Mouse (Mus musculus) c-Kit-positive CD71-positive TER-119-positive erythroid progenitor cells, embryonic 14.5 days (primary cell): ENCODE data around the gene Rfpl4.
A peak's percentile ranks its signal among the peaks of the same experiment; 100 is the strongest.
"Not testable (repeated sequence)": the region's sequence is repeated elsewhere in the genome, so short reads cannot be mapped to it uniquely, and the experiment has no call there.

Source experiments
- DNase-seq: peaks from one replicate; pipeline ENCODE4 v3.0.0-alpha.2; 2013; ENCODE audit warnings: low spot score

Gene Rfpl4

DNA sequence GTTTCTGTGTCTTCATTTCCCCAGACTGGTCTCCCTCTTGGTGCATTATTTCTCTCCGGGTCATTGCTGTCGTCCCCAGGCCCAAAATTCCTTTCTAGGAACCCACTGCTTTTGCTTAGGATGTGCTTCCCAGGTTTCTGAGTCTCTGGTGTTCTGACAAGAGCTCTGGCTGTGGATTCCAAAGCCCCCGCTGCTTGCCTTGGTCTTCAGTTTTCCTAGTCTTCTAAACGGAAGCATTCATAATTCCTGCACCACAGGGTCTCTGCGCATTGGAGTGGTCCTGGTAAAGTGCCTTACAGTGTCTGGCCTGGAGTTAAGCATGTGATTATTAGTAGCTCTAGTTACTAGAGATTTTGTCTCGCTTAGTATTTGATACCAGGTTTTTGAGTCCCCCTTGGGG lies 35.9 kb downstream of the Rfpl4 start:
- DNase-seq = no peak

DNA sequence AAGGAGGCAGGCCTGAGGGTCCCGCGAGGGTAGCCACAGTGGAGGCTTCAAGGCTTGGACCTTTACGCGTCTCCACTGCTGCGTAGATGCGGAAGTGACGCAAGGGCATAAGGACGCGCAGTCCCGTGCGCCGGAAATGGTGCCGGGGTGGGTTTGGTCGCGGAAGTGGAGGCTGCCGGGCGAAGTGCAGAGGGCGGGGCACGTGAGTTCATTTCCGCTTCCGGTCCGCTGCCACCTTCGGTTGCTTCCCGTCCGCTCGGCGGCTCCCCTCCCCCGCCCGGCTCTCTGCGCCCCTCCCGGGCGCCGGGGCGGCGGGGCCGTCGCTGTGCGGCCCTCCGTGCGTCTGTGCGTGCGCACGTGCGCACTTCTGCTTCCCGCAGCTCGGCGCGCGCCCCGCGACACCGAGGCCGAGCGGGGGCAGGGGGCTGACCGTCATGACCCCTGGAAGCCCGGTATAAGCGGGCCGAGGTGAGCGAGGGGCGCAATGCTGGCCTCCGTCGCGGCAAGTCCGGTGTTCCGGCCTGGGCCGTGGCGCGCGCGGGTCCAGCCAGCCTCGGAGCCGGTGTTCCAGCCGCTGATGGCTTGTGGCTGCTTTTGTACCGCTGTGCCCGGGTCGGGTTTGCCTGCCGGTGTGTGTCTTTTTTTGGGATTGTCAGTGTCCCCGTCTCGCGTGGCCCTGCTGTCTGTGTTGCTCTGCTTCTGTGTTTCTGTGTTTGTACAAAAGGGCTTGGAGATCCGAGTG lies 36.6 kb downstream of the Rfpl4 start, which contains the start of gene Epn1:
TSS of gene Epn1 (plus strand) at position 226 of the 742 bp plus-strand sequence.
- DNase-seq = peak; percentile 92

DNA sequence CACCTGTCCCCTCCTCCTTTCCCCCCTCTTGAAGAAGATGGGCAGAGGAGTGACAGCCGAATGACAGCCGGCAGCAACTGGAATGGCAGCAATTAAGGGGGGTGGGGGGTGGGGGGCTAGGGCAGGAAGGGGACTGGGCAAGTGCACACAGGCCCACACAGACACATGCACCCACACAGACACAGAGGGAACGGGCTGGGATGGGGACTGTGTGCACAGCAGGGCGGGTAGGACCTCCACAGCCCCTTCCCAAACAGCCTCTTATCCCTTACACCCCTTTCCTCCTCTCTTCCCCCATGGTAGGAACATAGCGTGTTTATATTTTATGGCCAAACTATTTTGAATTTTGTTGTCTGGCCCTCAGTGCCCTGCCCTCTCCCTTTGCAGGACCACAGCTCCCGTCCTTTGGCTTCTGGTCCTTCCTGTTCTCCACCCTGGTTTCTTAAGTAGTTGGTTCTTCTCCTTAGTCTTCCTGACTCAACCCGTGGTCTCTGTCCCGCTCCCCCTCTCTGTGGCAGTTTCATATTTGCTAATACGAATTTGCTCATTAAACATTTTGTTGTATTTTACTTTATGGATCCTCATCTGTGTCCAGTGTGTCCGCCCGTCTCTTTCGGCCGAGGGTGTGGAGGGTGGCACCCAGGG lies 37.3 kb downstream of the Rfpl4 start:
- not testable (repeated sequence) for DNase-seq

DNA sequence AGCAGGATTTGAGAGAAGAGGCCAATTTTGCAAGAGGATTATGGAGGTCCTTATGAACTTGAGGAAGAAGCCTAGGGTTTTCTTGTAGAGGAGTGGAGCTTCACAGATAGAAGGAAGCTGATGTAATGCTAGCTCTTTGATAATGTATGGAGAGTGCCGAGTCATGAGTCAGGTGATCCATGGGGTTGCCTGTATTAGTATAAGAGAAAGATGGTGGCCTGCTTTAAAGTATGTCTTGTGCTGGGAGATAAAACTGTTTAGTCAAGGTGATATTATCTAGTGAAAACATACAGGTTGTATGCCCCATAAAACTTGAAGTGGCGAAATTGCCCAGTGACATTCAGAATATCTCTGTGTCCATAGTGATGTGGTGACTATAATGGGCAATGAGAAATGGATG lies 39.8 kb downstream of the Rfpl4 start:
- DNase-seq = peak; percentile 67

DNA sequence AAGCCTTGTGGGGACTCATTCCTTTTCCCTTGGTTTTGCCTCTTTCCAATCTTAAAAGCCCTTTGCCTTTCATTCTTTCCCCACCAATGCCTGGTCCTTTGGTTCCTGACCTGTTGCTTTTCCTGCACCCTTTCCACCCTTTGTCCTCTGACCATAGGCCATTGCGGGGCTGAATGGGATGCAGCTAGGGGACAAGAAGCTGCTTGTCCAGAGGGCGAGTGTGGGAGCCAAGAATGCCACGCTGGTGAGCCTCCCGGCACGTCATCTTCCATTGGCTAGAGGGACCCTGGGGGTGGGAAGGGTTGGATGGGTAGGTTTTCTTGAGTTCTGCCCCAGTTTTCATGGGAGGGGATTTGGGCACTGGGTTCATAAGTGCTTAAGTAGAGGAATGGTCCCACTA lies 41.8 kb downstream of the Rfpl4 start:
- no peak for DNase-seq

DNA sequence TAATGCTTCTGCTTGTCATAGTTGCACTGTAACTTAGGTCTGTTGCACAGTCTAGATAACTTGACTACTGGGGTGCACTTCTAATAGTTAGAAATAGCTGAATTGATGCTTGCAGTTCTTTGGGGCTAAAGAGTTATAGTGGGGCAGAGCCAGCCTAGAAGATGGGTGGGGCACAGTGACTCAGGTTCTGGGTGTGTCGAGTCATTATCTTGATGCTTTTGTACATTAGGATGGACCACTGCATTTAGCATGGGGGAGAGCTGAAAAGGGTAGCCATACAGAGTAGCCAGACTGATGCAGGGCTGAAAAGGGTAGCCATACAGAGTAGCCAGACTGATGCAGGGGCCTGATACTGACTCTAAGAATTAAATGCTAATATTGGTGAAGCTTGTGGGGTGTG lies 43.2 kb downstream of the Rfpl4 start:
- DNase-seq = no peak

DNA sequence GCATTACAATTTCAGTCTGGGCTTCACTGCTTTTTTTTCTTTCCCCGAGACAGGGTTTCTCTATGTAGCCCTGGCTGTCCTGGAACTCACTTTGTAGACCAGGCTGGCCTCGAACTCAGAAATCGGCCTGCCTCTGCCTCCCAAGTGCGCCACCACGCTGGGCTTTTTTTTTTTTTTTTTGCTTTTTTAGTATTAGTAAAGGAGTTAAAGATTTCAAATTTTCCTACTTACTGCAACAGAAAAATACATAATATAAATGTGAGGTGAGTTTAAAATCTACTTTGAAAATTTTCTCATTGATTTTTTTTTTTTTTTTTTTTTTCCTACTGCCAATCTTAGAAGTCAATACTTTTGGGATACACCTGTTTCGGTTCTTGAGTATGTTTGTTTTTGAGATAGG lies 51.9 kb downstream of the Rfpl4 start:
- no peak for DNase-seq

DNA sequence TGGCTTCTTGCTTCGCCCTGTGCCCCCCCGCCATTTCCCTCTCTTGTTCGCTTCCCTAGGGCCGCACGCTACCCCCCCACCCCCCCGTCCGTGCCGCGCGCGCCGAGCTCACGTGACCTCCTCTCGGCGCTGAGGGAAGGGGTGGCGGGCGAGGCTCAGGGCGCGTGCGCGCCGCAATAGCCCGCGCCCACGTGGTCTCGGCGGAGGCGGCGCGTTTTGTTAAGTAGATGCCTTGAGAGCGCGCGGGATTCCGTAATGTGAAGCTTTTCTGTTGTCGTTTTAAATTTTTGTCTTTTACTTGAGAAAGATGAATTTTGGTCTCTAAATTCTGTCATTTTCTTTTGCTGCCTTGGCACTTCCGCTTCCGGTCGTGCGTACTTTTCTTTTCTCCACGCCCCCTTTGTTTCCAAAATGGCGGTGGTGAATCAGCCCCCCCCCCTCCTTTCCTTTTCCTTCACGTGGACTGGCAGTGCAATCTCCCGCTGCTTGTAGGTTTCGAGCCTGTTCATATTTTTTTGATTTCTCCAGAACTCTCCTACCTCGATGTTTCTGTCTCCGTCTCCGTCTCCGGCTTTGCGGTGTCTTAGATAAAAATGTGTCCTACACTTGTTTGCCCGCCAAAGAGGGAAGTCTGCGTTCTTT lies 54.3 kb downstream of the Rfpl4 start:
- DNase-seq = peak; percentile 84

DNA sequence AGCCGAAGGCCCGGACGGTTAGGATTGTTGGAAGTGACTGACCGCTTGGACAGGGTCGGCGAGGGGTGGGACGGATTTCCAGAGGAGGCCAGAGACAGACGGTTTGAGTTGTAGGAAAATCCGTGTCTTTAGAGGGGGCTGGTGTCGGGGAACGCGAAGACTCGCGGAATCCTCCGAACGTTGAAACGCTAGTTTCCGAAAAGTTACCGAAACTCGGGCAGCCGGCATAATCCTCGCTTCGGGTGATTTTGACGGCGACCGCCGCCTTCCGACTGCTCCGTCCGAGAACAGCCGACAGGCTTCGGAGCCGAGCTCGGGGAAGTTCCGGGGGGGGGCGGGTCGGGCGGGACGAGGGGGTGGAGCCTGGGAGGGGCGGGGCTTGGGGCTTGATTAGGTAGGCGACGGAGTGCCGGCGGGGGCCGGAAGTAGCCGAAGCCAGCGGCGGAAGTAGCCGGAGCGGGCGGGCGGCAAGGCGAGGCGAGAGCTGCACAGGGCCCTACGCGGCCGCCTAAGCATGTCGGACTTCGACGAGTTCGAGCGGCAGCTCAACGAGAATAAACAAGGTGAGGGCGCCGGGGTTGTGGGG lies 54.9 kb downstream of the Rfpl4 start, which contains the start of gene U2af2:
TSS of gene U2af2 (plus strand) at position 370 of the 586 bp plus-strand sequence.
- DNase-seq = peak; percentile 86

DNA sequence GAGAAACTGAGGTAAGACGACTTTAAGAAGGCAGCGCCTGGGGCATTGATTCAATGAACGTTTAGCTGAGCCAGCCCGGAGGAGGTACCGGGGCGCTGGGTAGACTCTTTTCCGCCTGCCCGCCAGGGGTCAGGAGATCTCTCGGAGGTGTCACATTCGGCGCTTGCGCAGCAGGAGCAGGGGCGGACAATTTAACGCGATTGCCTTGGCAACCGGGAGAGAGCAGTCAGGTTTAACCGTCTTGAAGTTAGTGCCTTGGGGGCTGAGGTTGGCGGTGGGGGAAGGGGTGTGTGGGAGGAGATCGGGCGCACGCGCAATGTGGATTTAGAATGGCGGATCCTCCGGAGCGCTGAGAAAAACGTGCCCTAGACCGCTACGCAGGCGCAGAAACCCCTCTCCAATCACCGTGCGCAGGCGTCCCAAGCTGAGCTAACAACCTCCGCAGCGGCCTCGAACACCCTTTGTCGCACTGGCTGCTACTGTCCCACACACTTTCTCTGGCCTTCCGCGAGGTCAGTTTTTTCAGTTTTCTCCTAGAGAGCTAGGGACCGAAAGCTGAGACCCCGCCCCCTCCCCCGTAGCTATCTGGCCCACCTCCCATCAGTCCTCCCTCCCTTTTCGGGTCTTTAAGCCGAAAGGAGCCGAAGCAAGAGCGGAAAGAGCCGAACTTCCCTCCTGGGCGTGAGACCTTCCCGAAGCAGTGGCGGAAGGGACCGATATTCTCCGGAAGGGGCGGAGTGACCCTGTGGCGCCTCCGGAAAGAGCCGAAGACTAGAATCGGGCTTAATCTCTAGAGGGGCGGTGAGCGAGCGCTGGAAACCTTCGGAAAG lies 55.6 kb downstream of the Rfpl4 start:
- DNase-seq = peak; percentile 97

DNA sequence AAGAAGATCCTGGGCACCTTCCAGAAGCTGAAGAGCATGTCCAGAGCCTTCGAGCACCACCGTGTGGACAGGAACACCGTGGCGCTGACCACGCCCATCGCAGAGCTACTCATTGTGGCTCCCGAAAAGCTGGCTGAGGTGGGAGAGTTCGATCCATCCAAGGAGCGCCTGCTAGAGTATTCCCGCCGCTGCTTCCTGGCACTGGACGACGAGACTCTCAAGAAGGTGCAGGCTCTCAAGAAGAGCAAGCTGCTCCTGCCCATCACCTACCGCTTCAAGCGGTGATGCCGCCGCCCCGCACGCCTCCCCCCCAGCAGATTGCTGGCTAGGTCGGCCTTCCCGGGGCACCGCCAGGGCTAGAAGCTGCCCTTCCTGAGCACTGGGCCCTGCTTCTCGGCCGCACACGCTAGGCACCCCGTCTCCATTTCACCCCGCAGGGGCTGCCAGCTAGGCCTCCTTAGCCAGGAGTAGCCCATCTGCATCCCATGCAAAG lies 56.5 kb downstream of the Rfpl4 start:
- peak; percentile 75 for DNase-seq
